23 mouse cellular contexts compared by ENCODE assay signal in the genomic region with DNA sequence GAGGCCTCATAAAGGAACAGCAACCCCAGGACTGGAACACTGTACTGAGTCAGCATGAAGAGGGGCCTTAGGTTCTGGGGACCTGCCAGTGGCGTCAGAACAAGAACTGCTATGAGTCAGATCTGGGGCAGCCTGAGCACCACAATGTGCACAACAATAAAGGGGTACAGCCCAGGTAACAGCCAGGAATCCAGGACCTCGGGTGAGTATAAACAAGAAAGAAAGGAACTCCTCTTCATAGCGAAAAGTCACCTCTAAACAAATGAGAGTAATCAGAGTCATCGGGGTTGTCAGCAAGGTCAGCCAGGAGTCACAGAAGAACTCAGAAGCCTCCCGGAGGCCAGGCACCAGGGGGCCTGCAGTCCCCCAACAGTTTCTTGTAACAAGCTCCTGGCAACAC.
DNase-seq lines count a peak whose midpoint lies in the region; ATAC-seq lines count a peak whose summit lies in the region.
"Had no signal": no experiment of that assay in that cellular context is flagged by ENCODE, and none has a peak within 500 bp of the region (broad histone marks: within the 10 kb centered on the region; RNA-seq: fewer than 3 reads in every experiment).

No protein-coding gene starts in this region.

- peaks cover 10 to 27% of the 10 kb centered on the region in 2 experiments; a peak in 3 of 4 replicates for H3K4me1 ChIP-seq in heart, embryonic 14.5 days (ENCODE audit: control insufficient read depth in 2 of 2, insufficient read depth in 2 of 2, low read length in 2 of 2)
- H3K4me1 ChIP-seq: forebrain, embryonic 13.5 days; lung, embryonic 15.5 days; midbrain, embryonic 10.5 days had no signal

- H3K27ac ChIP-seq in heart, embryonic 14.5 days (replicated peaks in 1 of 2; ENCODE audit: control insufficient read depth in 1 of 2, insufficient read depth in 1 of 2, low read depth in 2 of 2, low read length in 2 of 2), result no peak overlapping the region; a peak in 1 of 4 replicates
- H3K27ac ChIP-seq: embryonic facial prominence, embryonic 12.5 days; forebrain, embryonic 13.5 days; heart, embryonic 15.5 days; hindbrain, postnatal 0 days; liver, embryonic 14.5 days; lung, embryonic 15.5 days; midbrain, embryonic 10.5 days; stomach, postnatal 0 days had no signal

- H3K9ac ChIP-seq in heart, embryonic 14.5 days (ENCODE audit: low read length), result peak overlapping the region; percentile 46; the same call in 1 of the 2 replicates
- H3K9ac ChIP-seq: embryonic facial prominence, embryonic 12.5 days; forebrain, embryonic 13.5 days; heart, embryonic 15.5 days; liver, embryonic 14.5 days; lung, embryonic 15.5 days had no signal

- H3K4me2 ChIP-seq in heart, embryonic 14.5 days (ENCODE audit: low read length), result no peak overlapping the region
- H3K4me2 ChIP-seq: embryonic facial prominence, embryonic 12.5 days; forebrain, embryonic 13.5 days; heart, embryonic 15.5 days; lung, embryonic 15.5 days had no signal

- H3K36me3 ChIP-seq in heart, embryonic 14.5 days (ENCODE audit: control insufficient read depth, insufficient read depth, low read length), result no peaks in the 10 kb centered on the region
- H3K36me3 ChIP-seq: embryonic facial prominence, embryonic 12.5 days; heart, embryonic 15.5 days; lung, embryonic 15.5 days had no signal

- H3K9me3 ChIP-seq in heart, embryonic 14.5 days (ENCODE audit: control insufficient read depth, low read length), result no peaks in the 10 kb centered on the region
- H3K9me3 ChIP-seq: embryonic facial prominence, embryonic 12.5 days; forebrain, embryonic 13.5 days; heart, embryonic 15.5 days; lung, embryonic 15.5 days; midbrain, embryonic 10.5 days had no signal

- intact Hi-C loops in heart, postnatal 25 days (cut with DNase I), result no loop called here

- DNase-seq in adrenal gland, adult (ENCODE audit: inconsistent age in 2 of 2, low spot score in 1 of 2), result peak; percentile 57 to 74
- DNase-seq in adrenal gland, postnatal 4 days (ENCODE audit: low spot score in 2 of 2), result no peak
- DNase-seq in heart, postnatal 25 days (ENCODE audit: low spot score), result no peak
- peak; percentile 74 for DNase-seq in ES-CJ7 (ENCODE audit: low read depth, low spot score)
- DNase-seq in induced T-regulatory cell, adult 2 months (ENCODE audit: low read depth), result peak; percentile 81
- no peak for DNase-seq in retina, postnatal 1 day
- DNase-seq: cerebellum, postnatal 10 days; gastrocnemius, postnatal 36 days; kidney, adult 18-20 months; kidney, postnatal 10 days; lung, postnatal 4 days; thymus, postnatal 14 days had no signal

- WGBS in heart, embryonic 14.5 days, result 32% methylated on average over 5 of the region's 5 CpGs

- ATAC-seq in heart, embryonic 14.5 days (ENCODE audit: insufficient number of reproducible peaks, insufficient read depth, low FRiP score, low read depth), result no peak
- ATAC-seq in megakaryocyte progenitor cell, adult 5-6 weeks (replicated peaks; ENCODE audit: poor library complexity), result no peak
- ATAC-seq: forebrain, embryonic 13.5 days; hindbrain, postnatal 0 days had no signal

- H3K27me3 ChIP-seq in heart, embryonic 14.5 days (ENCODE audit: control insufficient read depth, insufficient read depth, low read length), result no peaks in the 10 kb centered on the region
- H3K27me3 ChIP-seq: embryonic facial prominence, embryonic 12.5 days; forebrain, embryonic 13.5 days; heart, embryonic 15.5 days; lung, embryonic 15.5 days had no signal

- H3K4me3 ChIP-seq in heart, embryonic 14.5 days (ENCODE audit: control insufficient read depth in 1 of 2, insufficient read depth in 1 of 2, low read depth in 1 of 2, low read length in 2 of 2), result no peak overlapping the region
- H3K4me3 ChIP-seq: embryonic facial prominence, embryonic 12.5 days; erythroblast, embryonic 14.5 days; forebrain, embryonic 13.5 days; heart, embryonic 15.5 days; lung, embryonic 15.5 days; midbrain, embryonic 10.5 days had no signal

Comparison
In these comparisons a context has a peak if more than half of its experiments do, and no peak if none do; other contexts are left out.
1. DNase-seq: peak in adrenal gland, adult (2 of 2), ES-CJ7 (single experiment) and induced T-regulatory cell, adult 2 months (single experiment); none in adrenal gland, postnatal 4 days (0 of 2), heart, postnatal 25 days (single experiment) and retina, postnatal 1 day (single experiment).